Mouse (Mus musculus) left cerebral cortex, adult 8-10 months (tissue): ENCODE results near the gene Cyb5d1. TPM values are rescaled to one million over a fixed set of nuclear protein-coding genes. Genes with fewer than 3 reads are reported as not detected.

Source experiments
- DNase-seq, 2 experiments: peaks; one replicate each; pipeline ENCODE4 v3.0.0; 2022; ENCODE audit warnings: low spot score in 2 of 2
- total RNA-seq, 4 experiments: library from RNA; stranded (reverse); gene quantifications; 2 replicates each; pipeline ENCODE4 v1.2.4; 2022

Gene Cyb5d1
- total RNA-seq, 4 experiments from 2014 or later: 38.0 to 43.7 (median 42.5) TPM

DNA sequence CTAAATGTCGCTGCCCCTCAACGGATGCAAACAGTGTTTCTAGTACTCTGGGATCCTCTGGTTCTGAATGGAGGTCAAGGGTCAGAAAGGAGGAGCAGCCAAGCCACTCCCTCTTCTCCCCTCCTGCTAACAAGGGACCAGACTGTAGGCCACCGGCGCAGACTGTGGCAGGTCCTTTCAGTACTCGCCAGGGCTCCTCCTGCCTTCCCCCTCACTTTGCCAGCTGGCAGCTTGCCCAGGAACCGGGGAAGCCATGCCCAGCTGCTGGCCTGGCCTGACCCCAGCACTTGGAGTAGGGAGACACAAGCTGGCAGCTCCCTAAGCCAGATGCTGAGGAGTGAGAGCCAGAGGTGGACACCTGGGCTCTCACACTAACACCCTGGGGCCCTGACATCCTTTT, 30.5 kb downstream of the Cyb5d1 start:
- peak; percentile 79 to 92 for DNase-seq

DNA sequence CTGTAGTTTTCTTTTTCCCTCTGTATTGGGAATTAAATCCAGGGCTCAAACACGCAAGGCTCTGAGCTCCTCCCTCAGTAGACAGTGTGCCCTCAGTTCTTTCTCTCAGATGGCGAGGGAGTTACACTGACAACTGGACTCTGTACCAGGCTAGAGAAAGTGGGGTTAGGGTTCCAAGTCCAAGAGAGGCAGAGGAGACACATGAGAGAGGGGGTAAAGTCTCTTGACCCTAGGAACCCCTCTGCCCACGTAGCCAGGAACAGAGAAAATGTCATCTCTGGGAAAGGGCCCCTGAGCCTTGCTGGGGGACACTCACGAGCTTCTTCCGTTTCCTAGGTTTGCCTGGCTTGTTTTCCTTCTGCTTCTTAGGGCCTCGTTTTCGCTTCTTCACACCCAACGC, 31.1 kb downstream of the Cyb5d1 start:
- no peak for DNase-seq

- DNase-seq: no peak
Observed at GRCm38 (mm10) chr11:69362479-69362878, 33.0 kb downstream of the Cyb5d1 start.

DNA sequence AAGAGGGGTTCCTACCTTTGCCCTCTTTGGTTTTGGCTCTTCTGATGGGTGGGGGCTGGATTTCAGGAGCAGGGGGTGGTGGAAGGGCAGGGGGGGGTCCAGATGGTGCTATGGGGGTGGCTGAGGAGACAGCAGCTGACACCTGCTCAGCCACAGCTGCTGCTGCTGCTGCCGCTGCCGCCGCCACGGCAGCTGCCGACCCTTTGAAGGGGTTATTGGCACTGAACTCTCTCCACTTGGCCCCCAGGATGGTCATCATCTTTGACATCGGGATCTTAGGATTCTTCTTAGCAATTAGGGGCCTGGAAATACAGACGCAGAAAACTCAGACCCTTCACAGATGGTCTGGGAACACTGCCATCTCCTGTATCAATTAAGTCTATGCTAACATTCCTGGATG, 33.4 kb downstream of the Cyb5d1 start:
- no peak for DNase-seq

DNA sequence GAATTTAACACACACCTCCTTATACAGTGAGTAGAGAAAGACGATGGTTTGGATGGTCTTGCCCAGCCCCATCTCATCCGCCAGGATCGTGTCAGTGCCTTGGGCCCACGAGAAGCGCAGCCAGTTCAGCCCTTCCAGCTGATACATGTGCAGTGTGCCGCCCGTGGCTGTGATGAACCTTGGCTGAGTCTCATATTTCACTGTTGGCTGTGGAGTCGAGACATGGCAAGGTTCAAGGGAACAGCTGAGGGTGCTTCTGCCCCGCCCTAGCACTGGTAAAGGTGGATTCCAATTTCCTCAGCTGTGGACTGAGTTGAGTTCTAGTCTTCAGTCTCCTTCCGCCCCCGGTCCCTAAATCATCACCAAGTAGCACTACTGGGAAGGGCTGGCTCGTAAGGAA, 37.7 kb downstream of the Cyb5d1 start:
- no peak for DNase-seq

DNA sequence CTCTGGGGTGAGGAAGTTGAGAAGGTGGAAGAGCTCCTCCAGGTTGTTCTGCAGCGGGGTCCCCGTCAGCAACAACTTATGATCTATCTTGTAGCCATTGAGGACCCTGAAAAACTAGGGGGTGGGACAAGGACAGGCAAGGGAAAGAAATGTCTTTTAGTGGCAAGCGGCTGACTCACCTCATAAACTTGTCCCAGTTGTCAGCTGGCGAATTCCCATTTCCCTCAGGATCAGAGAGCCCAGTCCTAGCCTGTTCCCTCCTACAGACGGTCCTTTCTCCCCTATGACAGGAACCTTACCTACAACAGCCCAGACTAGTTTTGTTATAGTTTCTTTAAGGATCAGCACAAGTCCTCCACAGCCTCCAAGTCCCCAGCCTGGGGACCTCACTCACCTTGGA, 38.9 kb downstream of the Cyb5d1 start:
- DNase-seq: no peak

DNA sequence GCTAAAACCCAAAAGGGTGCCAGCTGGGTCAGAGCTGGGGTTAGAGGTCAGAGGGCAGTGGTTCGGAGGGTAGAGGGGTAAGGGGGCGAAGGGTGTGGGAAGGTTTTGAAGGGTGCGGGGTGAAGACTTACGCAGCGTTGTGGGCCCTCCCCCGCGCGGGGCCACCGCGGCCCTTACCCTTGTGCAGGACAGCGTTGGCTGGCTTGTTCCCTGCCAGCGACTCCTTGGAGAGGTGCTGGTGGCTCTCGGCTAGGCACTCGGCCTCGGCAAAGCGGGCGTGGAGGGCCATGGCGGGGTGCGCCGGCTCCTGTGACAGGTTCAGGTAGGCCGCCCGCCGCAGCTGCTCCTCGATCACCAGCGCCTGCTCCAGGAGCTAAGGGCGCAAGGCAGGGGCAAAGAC, 49.0 kb downstream of the Cyb5d1 start:
- DNase-seq: no peak

Other genes with a start within 250 kb of the Cyb5d1 start
- 1 to 10 TPM; 5.7 to 8.9 (median 7.7) TPM for gene Alox12b, start 238.6 kb downstream of the Cyb5d1 start, total RNA-seq
- gene Alox8, start 197.8 kb downstream of the Cyb5d1 start, total RNA-seq: 10 to 100 TPM in 2 of 4 experiments, 1 to 10 TPM in 2; 9.2 to 11.4 (median 10.2) TPM
- gene Gucy2e, start 158.6 kb downstream of the Cyb5d1 start, total RNA-seq: 1 to 10 TPM; 1.3 to 1.8 (median 1.5) TPM
- 10 to 100 TPM; 14.9 to 19.9 (median 17.4) TPM for gene Cntrob, start 71.9 kb downstream of the Cyb5d1 start, total RNA-seq
- gene Trappc1, start 71.7 kb downstream of the Cyb5d1 start, total RNA-seq: 10 to 100 TPM; 47.7 to 54.7 (median 51.5) TPM
- gene Kcnab3, start 69.4 kb downstream of the Cyb5d1 start, total RNA-seq: 10 to 100 TPM; 72.7 to 84.4 (median 78.8) TPM
- 100 to 1,000 TPM; 160 to 180 (median 169) TPM for gene Rnf227, start 55.2 kb downstream of the Cyb5d1 start, total RNA-seq
- 100 to 1,000 TPM; 370 to 420 (median 387) TPM for gene Chd3, start 26.2 kb downstream of the Cyb5d1 start, total RNA-seq
- gene Naa38, start 144 bp downstream of the Cyb5d1 start, total RNA-seq: 100 to 1,000 TPM in 3 of 4 experiments, 10 to 100 TPM in 1; 99.9 to 140 (median 114) TPM
- gene Tmem88, start 2.6 kb upstream of the Cyb5d1 start, total RNA-seq: 1 to 10 TPM; 3.3 to 4.8 (median 3.5) TPM
- 10 to 100 TPM; 17.3 to 29.2 (median 21.9) TPM for gene Kdm6b, start 18.0 kb upstream of the Cyb5d1 start, total RNA-seq
- gene Dnah2, start 153.5 kb upstream of the Cyb5d1 start, total RNA-seq: 1 to 10 TPM; 3.3 to 4.9 (median 3.9) TPM
- gene Efnb3, start 164.6 kb upstream of the Cyb5d1 start, total RNA-seq: 10 to 100 TPM; 89.2 to 96.6 (median 90.5) TPM
- gene Wrap53, start 184.6 kb upstream of the Cyb5d1 start, total RNA-seq: 10 to 100 TPM; 10.1 to 13.8 (median 11.3) TPM
- 10 to 100 TPM; 26.6 to 32.6 (median 28.2) TPM for gene Trp53, start 184.7 kb upstream of the Cyb5d1 start, total RNA-seq
- 100 to 1,000 TPM; 400 to 455 (median 419) TPM for gene Atp1b2, start 210.3 kb upstream of the Cyb5d1 start, total RNA-seq
- 1 to 10 TPM in 1 of 4 experiments, not detected in 3; 1.0 TPM for gene Shbg, start 222.3 kb upstream of the Cyb5d1 start, total RNA-seq
- gene Sat2, start 226.4 kb upstream of the Cyb5d1 start, total RNA-seq: 10 to 100 TPM in 3 of 4 experiments, 1 to 10 TPM in 1; 7.9 to 11.6 (median 10.5) TPM
- gene Fxr2, start 237.4 kb upstream of the Cyb5d1 start, total RNA-seq: 100 to 1,000 TPM; 132 to 147 (median 140) TPM